Mouse (Mus musculus) stomach, postnatal 0 days (tissue): Measurements from ENCODE around the gene Mapk8ip2.

Source experiments
- CTCF ChIP-seq: IDR thresholded peaks from 2 replicates; pipeline ENCODE4 v1.5.1; 2016; ENCODE audit warnings: antibody characterized with exemption, low read depth, mild to moderate bottlenecking, moderate library complexity
- EP300 ChIP-seq: optimal IDR thresholded peaks from 2 replicates; pipeline ENCODE3; 2016; ENCODE audit warnings: antibody characterized with exemption

DNA sequence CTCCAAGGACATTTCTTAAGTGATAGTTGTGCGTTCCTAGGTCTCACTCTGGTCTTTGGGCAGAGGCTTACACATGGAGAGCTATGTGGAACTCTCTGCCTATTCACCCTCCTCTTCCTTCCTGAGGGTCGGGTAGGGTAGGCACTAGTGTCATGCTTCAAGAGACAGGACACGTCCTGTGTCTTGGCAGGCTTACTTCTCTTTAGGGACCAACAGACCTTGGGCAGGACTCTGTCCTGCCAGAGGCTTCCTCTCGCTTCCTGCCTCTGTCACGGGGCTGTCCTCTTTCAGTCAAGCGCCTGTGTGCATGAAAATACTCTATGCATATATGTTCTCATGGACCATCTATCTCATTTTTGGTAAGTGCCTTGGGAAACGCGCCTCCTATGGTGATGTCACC is 54.0 kb downstream of the Mapk8ip2 start:
- TF ChIP-seq CTCF (no peak), EP300 (no peak)
